Mouse (Mus musculus): ENCODE measurements at regions not wholly inside any gene's neighbourhood (a gene's known extent, or its start where the extent isn't known, plus 50 kb on each side); places are given as distances from the start of the nearest gene placed in this dataset.

DNA sequence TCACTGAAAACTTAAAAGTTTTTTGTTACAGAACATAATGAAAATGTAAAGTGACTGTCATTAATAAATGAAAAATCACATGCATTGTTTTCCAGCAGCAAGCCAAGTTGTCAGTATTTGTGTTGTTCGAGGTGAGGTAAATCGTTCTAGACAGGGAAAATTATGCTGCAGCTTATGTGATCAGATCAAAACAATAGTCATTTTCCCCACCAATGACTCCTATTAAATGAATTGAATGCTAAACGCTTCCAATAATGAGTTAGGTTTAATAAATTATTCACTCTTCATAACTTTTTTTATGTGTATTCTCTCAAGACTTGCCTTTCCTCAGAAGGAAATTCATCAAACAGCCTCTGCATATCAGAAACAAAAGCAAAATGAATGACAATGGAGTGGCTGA is 100.6 kb upstream of the Cox7c start:
- in situ Hi-C loops (cut with MboI; ENCODE audit: low pct_ligation_motif_present, low pct_unique_long_range_greater_than_20kb, low sequenced_read_pairs) = no loop called here
- no peaks in the 10 kb centered on the region for H3K27me3 ChIP-seq (replicated peaks)
- no peaks in the 10 kb centered on the region for H3K36me3 ChIP-seq (replicated peaks in 1 of 2; ENCODE audit: control insufficient read depth in 1 of 2, insufficient read depth in 1 of 2, low read length in 1 of 2)
- DNase-seq (ENCODE audit: extremely low read depth) = no peak
- H3K27ac ChIP-seq (ENCODE audit: insufficient read depth, low read depth) = no peak overlapping the region
- no peak overlapping the region for H3K4me3 ChIP-seq (replicated peaks in 1 of 3; ENCODE audit: low read depth in 2 of 3, low read length in 2 of 3, poor library complexity in 1 of 3)
- H3K79me2 ChIP-seq (replicated peaks; ENCODE audit: control insufficient read depth, extremely low read depth, insufficient read depth, poor library complexity, severe bottlenecking) = no peaks in the 10 kb centered on the region
- H3K9ac ChIP-seq (ENCODE audit: insufficient read depth, low read depth) = no peak overlapping the region
- H3K4me1 ChIP-seq (ENCODE audit: control insufficient read depth in 1 of 2, insufficient read depth in 2 of 2) = no peaks in the 10 kb centered on the region
- no peaks in the 10 kb centered on the region for H3K9me3 ChIP-seq (replicated peaks; ENCODE audit: low read length)
- no peak overlapping the region for H3K4me2 ChIP-seq (ENCODE audit: insufficient read depth, low read depth, poor library complexity, severe bottlenecking)
- dilution Hi-C loops (cut with MboI; ENCODE audit: extremely low pct_ligation_motif_present, extremely low pct_unique_long_range_greater_than_20kb, low sequenced_read_pairs) = no loop called here
- TF ChIP-seq ZMIZ1 (IDR thresholded peaks at IDR 0.05; ENCODE audit: low read depth, low read length) = no peak
- no peak for TF ChIP-seq TCF12 (IDR thresholded peaks at IDR 0.05; ENCODE audit: low read depth, low read length)
- TF ChIP-seq POLR2A (IDR thresholded peaks at IDR 0.05; ENCODE audit: low read depth, low read length) = no peak
- no peak for TF ChIP-seq JUN (IDR thresholded peaks at IDR 0.05; ENCODE audit: insufficient read depth, low read depth, low read length)
- TF ChIP-seq ELF1 (IDR thresholded peaks at IDR 0.05; ENCODE audit: low read depth, low read length) = no peak

DNA sequence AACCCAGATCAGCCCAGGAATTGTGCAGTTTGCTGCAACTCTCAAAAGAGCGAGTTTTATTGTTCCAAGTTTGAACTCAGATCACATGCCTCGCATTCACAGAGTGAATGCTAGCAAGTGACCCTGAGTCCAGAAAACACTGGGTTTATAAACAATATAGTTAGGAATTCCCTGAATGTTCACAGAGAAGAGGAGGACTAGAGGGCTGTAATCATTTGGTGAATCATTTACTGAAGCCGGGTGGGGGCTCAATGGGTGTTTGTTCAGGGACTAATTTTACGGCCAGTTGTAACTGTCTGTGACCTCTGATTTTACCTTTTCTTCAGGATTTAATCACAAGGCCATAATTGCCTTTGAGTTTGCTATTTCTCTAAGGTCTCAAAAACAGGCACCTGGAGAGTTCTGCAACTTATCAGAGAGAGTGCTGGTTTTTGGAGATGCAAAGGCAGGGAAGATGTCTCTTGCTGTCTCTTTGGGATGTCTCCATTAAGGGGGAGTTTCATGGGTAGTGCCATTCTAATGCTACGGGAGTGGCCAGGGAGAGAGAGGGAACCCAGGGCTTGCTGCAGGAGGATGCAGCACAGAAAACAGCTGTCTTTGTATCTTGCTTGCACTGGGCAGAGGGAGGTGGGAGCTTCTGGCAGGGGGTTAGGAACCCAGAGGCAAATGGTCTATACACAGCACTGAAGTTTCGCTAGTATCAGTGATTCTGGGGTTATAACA is 64.8 kb upstream of the Cox7c start:
- Histone ChIP-seq H3K9me3 (replicated peaks; ENCODE audit: low read length) (no peaks in the 10 kb centered on the region), H3K4me2 (ENCODE audit: insufficient read depth, low read depth, poor library complexity, severe bottlenecking) (no peak overlapping the region), H3K4me1 (ENCODE audit: control insufficient read depth in 1 of 2, insufficient read depth in 2 of 2) (no peaks in the 10 kb centered on the region), H3K9ac (ENCODE audit: insufficient read depth, low read depth) (no peak overlapping the region), H3K4me3 (replicated peaks in 1 of 3; ENCODE audit: low read depth in 2 of 3, low read length in 2 of 3, poor library complexity in 1 of 3) (no peak overlapping the region), H3K79me2 (replicated peaks; ENCODE audit: control insufficient read depth, extremely low read depth, insufficient read depth, poor library complexity, severe bottlenecking) (no peaks in the 10 kb centered on the region), H3K27me3 (replicated peaks) (no peaks in the 10 kb centered on the region), H3K27ac (ENCODE audit: insufficient read depth, low read depth) (no peak overlapping the region), H3K36me3 (replicated peaks in 1 of 2; ENCODE audit: control insufficient read depth in 1 of 2, insufficient read depth in 1 of 2, low read length in 1 of 2) (no peaks in the 10 kb centered on the region)
- DNase-seq (ENCODE audit: extremely low read depth) = no peak
- dilution Hi-C loops (cut with MboI; ENCODE audit: extremely low pct_ligation_motif_present, extremely low pct_unique_long_range_greater_than_20kb, low sequenced_read_pairs) = no loop called here
- TF ChIP-seq MAZ (IDR thresholded peaks at IDR 0.05; ENCODE audit: low read depth, low read length) = no peak
- TF ChIP-seq GABPA (IDR thresholded peaks at IDR 0.05; ENCODE audit: insufficient replicate concordance, low read depth, low read length) = no peak
- TF ChIP-seq EP300 (IDR thresholded peaks at IDR 0.05; ENCODE audit: low read length) = no peak
- TF ChIP-seq MAX (IDR thresholded peaks at IDR 0.05; ENCODE audit: low read length) = no peak
- no peak for TF ChIP-seq MAFK (IDR thresholded peaks at IDR 0.05; ENCODE audit: insufficient replicate concordance, low read length)
- TF ChIP-seq TBP (conservative IDR thresholded peaks at IDR 0.05; ENCODE audit: low read depth, low read length) = no peak
- no peak for TF ChIP-seq SIN3A (IDR thresholded peaks at IDR 0.05; ENCODE audit: low read length)
- TF ChIP-seq CHD1 (IDR thresholded peaks at IDR 0.05; ENCODE audit: low read depth, low read length) = no peak
- TF ChIP-seq USF1 (IDR thresholded peaks at IDR 0.05; ENCODE audit: low read depth, low read length) = no peak
- no peak for TF ChIP-seq RAD21 (IDR thresholded peaks at IDR 0.05; ENCODE audit: low read depth, low read length)
- in situ Hi-C loops (cut with MboI; ENCODE audit: low pct_ligation_motif_present, low pct_unique_long_range_greater_than_20kb, low sequenced_read_pairs) = no loop called here
